Mouse (Mus musculus): Measurements from ENCODE around the gene Elfn2. TPM values are rescaled to one million over a fixed set of nuclear protein-coding genes. Genes with fewer than 3 reads are reported as not detected.

Elfn2 gene
- polyA plus RNA-seq, 1 experiment from 2014 or later, result not detected

DNA sequence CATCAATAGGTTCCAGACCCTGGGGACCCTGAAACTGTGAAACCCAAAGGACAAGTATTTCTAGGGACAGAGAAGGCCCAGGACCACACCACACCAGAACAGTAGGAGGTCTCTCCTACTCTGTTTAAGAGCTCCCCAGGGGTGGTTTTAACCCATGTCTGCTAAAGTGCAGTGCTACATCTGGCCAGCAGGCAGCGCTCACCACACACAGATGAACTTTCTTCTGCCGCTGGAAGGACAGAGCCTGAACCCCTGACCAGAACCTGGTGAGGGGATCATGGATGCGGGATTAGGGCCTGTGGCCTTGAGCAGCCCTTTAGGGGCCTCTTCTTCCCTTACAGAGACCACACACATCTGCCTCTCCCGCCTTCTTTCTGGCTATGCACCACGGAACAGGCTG, 95.1 kb downstream of the Elfn2 start:
- Histone ChIP-seq H3K4me3 (no peak overlapping the region), H3K36me3 (no peaks in the 10 kb centered on the region), H3K4me1 (0 out of 2 replicates have a peak, but pooled peaks cover 2% of the 10 kb centered on the region), H3K9me3 (no peaks in the 10 kb centered on the region), H3K27me3 (ENCODE audit: insufficient read depth, poor library complexity, severe bottlenecking) (peaks cover 76% of the 10 kb centered on the region), H3K27ac (no peak overlapping the region)
- DNase-seq (ENCODE audit: low spot score), result no peak
- WGBS, result 19% methylated on average over 5 of the region's 5 CpGs

Other genes with a start within 250 kb of the Elfn2 start
- not detected in 2 replicates for gene Il2rb, start 223.5 kb downstream of the Elfn2 start, polyA plus RNA-seq (2016; fragmentation: Nextera tagmentation; extraction: Ambion mirVana)
- 19.0 and 28.4 TPM in 2 replicates for gene C1qtnf6, start 187.4 kb downstream of the Elfn2 start, polyA plus RNA-seq (2016; fragmentation: Nextera tagmentation; extraction: Ambion mirVana)
- 0.12 TPM in 1 of 2 replicates, not detected in the other for gene Sstr3, start 174.1 kb downstream of the Elfn2 start, polyA plus RNA-seq (2016; fragmentation: Nextera tagmentation; extraction: Ambion mirVana)
- 5.9 and 13.0 TPM in 2 replicates for gene Rac2, start 146.0 kb downstream of the Elfn2 start, polyA plus RNA-seq (2016; fragmentation: Nextera tagmentation; extraction: Ambion mirVana)
- 2.3 and 5.0 TPM in 2 replicates for gene Cyth4, start 121.7 kb downstream of the Elfn2 start, polyA plus RNA-seq (2016; fragmentation: Nextera tagmentation; extraction: Ambion mirVana)
- gene Mfng, start 54.7 kb upstream of the Elfn2 start, polyA plus RNA-seq (2016; fragmentation: Nextera tagmentation; extraction: Ambion mirVana), result 5.5 and 10.3 TPM in 2 replicates
- gene Card10, start 84.3 kb upstream of the Elfn2 start, polyA plus RNA-seq (2016; fragmentation: Nextera tagmentation; extraction: Ambion mirVana), result 3.5 and 4.0 TPM in 2 replicates
- 35.1 and 37.3 TPM in 2 replicates for gene Cdc42ep1, start 123.9 kb upstream of the Elfn2 start, polyA plus RNA-seq (2016; fragmentation: Nextera tagmentation; extraction: Ambion mirVana)
- gene Lgals2, start 136.8 kb upstream of the Elfn2 start, polyA plus RNA-seq (2016; fragmentation: Nextera tagmentation; extraction: Ambion mirVana), result 2.2 TPM in 1 of 2 replicates, not detected in the other
- 51.5 and 56.6 TPM in 2 replicates for gene Gga1, start 158.4 kb upstream of the Elfn2 start, polyA plus RNA-seq (2016; fragmentation: Nextera tagmentation; extraction: Ambion mirVana)
- gene Gm49510, start 180.9 kb upstream of the Elfn2 start, polyA plus RNA-seq (2016; fragmentation: Nextera tagmentation; extraction: Ambion mirVana), result 0.11 and 0.38 TPM in 2 replicates
- 33.8 and 44.4 TPM in 2 replicates for gene Sh3bp1, start 181.0 kb upstream of the Elfn2 start, polyA plus RNA-seq (2016; fragmentation: Nextera tagmentation; extraction: Ambion mirVana)
- 26.5 and 35.7 TPM in 2 replicates for gene Pdxp, start 195.1 kb upstream of the Elfn2 start, polyA plus RNA-seq (2016; fragmentation: Nextera tagmentation; extraction: Ambion mirVana)
- gene Lgals1, start 208.0 kb upstream of the Elfn2 start, polyA plus RNA-seq (2016; fragmentation: Nextera tagmentation; extraction: Ambion mirVana), result 427 and 466 TPM in 2 replicates
- gene Nol12, start 216.2 kb upstream of the Elfn2 start, polyA plus RNA-seq (2016; fragmentation: Nextera tagmentation; extraction: Ambion mirVana), result 45.8 and 70.0 TPM in 2 replicates
- gene Triobp, start 229.0 kb upstream of the Elfn2 start, polyA plus RNA-seq (2016; fragmentation: Nextera tagmentation; extraction: Ambion mirVana), result 63.6 and 68.2 TPM in 2 replicates

All from heart, embryonic 10.5 days (tissue).